Mouse (Mus musculus) CH12.LX (cell line): Measurements from ENCODE around the gene Tshz2. TPM values are rescaled to one million over a fixed set of nuclear protein-coding genes. Genes with fewer than 3 reads are reported as not detected.

Experiments
- DNase-seq: peaks from one replicate; pipeline ENCODE4 v3.0.0-alpha.2; 2013; ENCODE audit errors: extremely low read depth
- H3K27ac ChIP-seq: 2 replicates; pipeline ENCODE4 v1.5.1; 2012; ENCODE audit warnings: low read depth, mild to moderate bottlenecking, control low read depth, moderate library complexity; ENCODE audit not compliant: insufficient read depth
- H3K27me3 ChIP-seq: replicated peaks from 2 replicates; pipeline ENCODE3; 2012; ENCODE audit warnings: inconsistent platforms
- H3K36me3 ChIP-seq, 2 experiments: replicated peaks in 1 of 2; 2 replicates each; pipeline versions ENCODE3 to v1.6.1; 2012; ENCODE audit warnings: inconsistent platforms in 1 of 2, low read length in 1 of 2, mild to moderate bottlenecking in 1 of 2, mixed read lengths in 1 of 2, moderate library complexity in 1 of 2; ENCODE audit not compliant: control insufficient read depth in 1 of 2, insufficient read depth in 1 of 2
- H3K4me1 ChIP-seq, 2 experiments: 2 replicates each; pipeline ENCODE4 v1.6.1; 2012; ENCODE audit warnings: inconsistent platforms in 1 of 2, moderate library complexity in 1 of 2; ENCODE audit not compliant: insufficient read depth in 2 of 2, control insufficient read depth in 1 of 2
- H3K4me2 ChIP-seq: 2 replicates; pipeline ENCODE4 v1.6.1; 2012; ENCODE audit warnings: low read depth, mild to moderate bottlenecking, control low read depth; ENCODE audit not compliant: poor library complexity, insufficient read depth, severe bottlenecking
- H3K4me3 ChIP-seq, 3 experiments: fragments of 150-350 bp in 1 of 3; sonication (generic) in 1 of 3; replicated peaks in 1 of 3; 2 replicates each; pipeline versions ENCODE3 to v1.5.1; 2011 to 2012; ENCODE audit warnings: low read depth in 2 of 3, low read length in 2 of 3, mild to moderate bottlenecking in 2 of 3, moderate library complexity in 2 of 3, control low read depth in 1 of 3, improper control_type of control experiment in 1 of 3, inconsistent platforms in 1 of 3, mixed read lengths in 1 of 3; ENCODE audit not compliant: poor library complexity in 1 of 3
- H3K79me2 ChIP-seq: replicated peaks from 2 replicates; pipeline ENCODE4 v1.6.1; 2012; ENCODE audit warnings: mild to moderate bottlenecking, moderate library complexity; ENCODE audit not compliant: control insufficient read depth, poor library complexity, insufficient read depth, severe bottlenecking; ENCODE audit errors: extremely low read depth
- H3K9ac ChIP-seq: 2 replicates; pipeline ENCODE4 v1.6.1; 2012; ENCODE audit warnings: low read depth, mild to moderate bottlenecking, control low read depth, moderate library complexity; ENCODE audit not compliant: insufficient read depth
- H3K9me3 ChIP-seq: replicated peaks from 2 replicates; pipeline ENCODE3; 2012; ENCODE audit warnings: low read length, inconsistent platforms, mixed read lengths
- BHLHE40 ChIP-seq: IDR thresholded peaks from 2 replicates; pipeline ENCODE4 v1.6.1; 2011; ENCODE audit warnings: mild to moderate bottlenecking, low read depth, low read length, improper control_type of control experiment
- CHD1 ChIP-seq: IDR thresholded peaks from 2 replicates; pipeline ENCODE4 v1.6.1; 2012; ENCODE audit warnings: low read depth, low read length, improper control_type of control experiment, inconsistent platforms
- CHD2 ChIP-seq: IDR thresholded peaks from 2 replicates; pipeline ENCODE4 v1.6.1; 2011; ENCODE audit warnings: low read length, improper control_type of control experiment
- EP300 ChIP-seq: IDR thresholded peaks from 2 replicates; pipeline ENCODE4 v1.6.1; 2011; ENCODE audit warnings: low read length, improper control_type of control experiment
- GABPA ChIP-seq: IDR thresholded peaks from 2 replicates; pipeline ENCODE4 v1.6.1; 2012; ENCODE audit warnings: low read depth, low read length, improper control_type of control experiment, inconsistent platforms; ENCODE audit not compliant: insufficient replicate concordance
- HCFC1 ChIP-seq: IDR thresholded peaks from 2 replicates; pipeline ENCODE4 v1.6.1; 2012; ENCODE audit warnings: low read depth, mild to moderate bottlenecking, inconsistent platforms, low read length, improper control_type of control experiment
- MAFK ChIP-seq: IDR thresholded peaks from 2 replicates; pipeline ENCODE4 v1.6.1; 2011; ENCODE audit warnings: low read length, improper control_type of control experiment; ENCODE audit not compliant: insufficient replicate concordance
- MAX ChIP-seq: IDR thresholded peaks from 2 replicates; pipeline ENCODE4 v1.6.1; 2011; ENCODE audit warnings: low read length, improper control_type of control experiment
- MAZ ChIP-seq: IDR thresholded peaks from 2 replicates; pipeline ENCODE4 v1.6.1; 2012; ENCODE audit warnings: low read depth, mild to moderate bottlenecking, inconsistent platforms, low read length, improper control_type of control experiment, moderate library complexity
- MEF2A ChIP-seq: IDR thresholded peaks from 2 replicates; pipeline ENCODE4 v1.6.1; 2014; ENCODE audit warnings: low read depth, mild to moderate bottlenecking, inconsistent platforms, low read length, improper control_type of control experiment, borderline replicate concordance
- PAX5 ChIP-seq: IDR thresholded peaks from 2 replicates; pipeline ENCODE4 v1.6.1; 2012; ENCODE audit warnings: low read length, inconsistent platforms, mixed read lengths
- SIN3A ChIP-seq: IDR thresholded peaks from 2 replicates; pipeline ENCODE4 v1.6.1; 2012; ENCODE audit warnings: low read length, improper control_type of control experiment, inconsistent platforms
- UBTF ChIP-seq: IDR thresholded peaks from 2 replicates; pipeline ENCODE4 v1.6.1; 2012; ENCODE audit warnings: low read depth, mild to moderate bottlenecking, inconsistent platforms, low read length, improper control_type of control experiment, moderate library complexity
- USF1 ChIP-seq: IDR thresholded peaks from 2 replicates; pipeline ENCODE4 v1.6.1; 2014; ENCODE audit warnings: low read depth, mild to moderate bottlenecking, inconsistent platforms, low read length, improper control_type of control experiment
- ZNF384 ChIP-seq: IDR thresholded peaks from 2 replicates; pipeline ENCODE4 v1.6.1; 2012; ENCODE audit warnings: low read depth, low read length, improper control_type of control experiment, inconsistent platforms
- dilution Hi-C: fragments of 300-500 bp; cut with MboI; formaldehyde crosslinking; loops from 2 replicates; pipeline ENCODE4 v1.14.3; 2020; ENCODE audit warnings: low sequenced_read_pairs; ENCODE audit not compliant: extremely low pct_unique_long_range_greater_than_20kb, extremely low pct_ligation_motif_present
- in situ Hi-C: fragments of 300-500 bp; cut with MboI; formaldehyde crosslinking; loops from 3 replicates; pipeline ENCODE4 v1.14.3; 2019; ENCODE audit warnings: low sequenced_read_pairs, low pct_ligation_motif_present, low pct_unique_long_range_greater_than_20kb, mixed read lengths
- polyA plus RNA-seq: library from polyadenylated mRNA; unstranded; fragments of >175 nt; gene quantifications from 2 replicates; pipeline ENCODE4 v1.2.1, GENCODE M21; 2012; ENCODE audit warnings: low read depth; ENCODE audit not compliant: insufficient read length
- total RNA-seq, 2 experiments: library from RNA; depleted of rRNA; stranded (reverse); fragments of 300-350 nt in 1 of 2; fragments of >200 nt in 1 of 2; gene quantifications; 2 replicates each; pipeline ENCODE4 v1.2.3; 2012 to 2014

Tshz2 gene
- total and polyA plus RNA-seq, 3 experiments: not detected

DNA sequence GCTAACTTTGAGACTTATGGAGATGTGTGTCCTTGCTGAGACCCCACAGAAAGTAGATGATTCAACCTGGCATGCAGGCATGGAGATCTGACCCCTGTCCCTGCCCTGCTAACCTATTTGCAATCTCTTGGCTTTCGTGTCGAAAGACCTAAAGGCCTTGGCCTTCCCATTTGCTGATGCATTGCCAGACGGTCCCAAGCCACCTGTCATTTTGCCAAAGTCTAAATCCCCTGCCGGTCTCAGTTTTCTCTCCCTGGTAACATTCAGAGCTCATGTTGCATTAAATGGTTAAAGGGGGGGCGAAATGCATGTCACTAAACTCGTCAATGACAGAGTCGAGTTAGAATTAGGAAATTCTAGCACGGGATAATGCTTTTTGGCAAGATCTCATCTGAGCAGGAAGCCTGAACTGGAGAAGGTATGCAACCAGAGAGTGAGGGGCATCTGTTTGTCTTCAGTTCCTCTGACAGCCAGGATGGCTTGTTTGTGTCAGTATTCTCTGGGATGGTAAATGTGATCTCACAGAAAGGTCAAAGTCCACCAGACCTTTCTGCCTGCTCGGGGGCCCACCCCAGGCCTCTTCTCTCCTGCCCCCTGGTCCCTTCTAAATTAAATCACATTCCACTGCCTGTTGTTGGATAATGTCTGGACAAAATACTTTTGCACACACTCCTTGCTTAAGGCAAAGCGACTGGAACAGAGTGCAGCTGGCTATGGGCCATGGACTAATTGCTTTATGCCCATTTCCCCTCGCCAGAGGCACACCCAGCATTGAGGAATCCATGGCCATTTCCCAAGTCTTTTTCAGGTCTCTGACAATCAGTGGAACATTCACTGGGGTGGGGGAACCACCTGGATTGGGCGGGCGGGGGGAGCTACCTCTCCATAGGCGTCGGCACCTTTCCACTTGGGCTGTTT is 118.0 kb downstream of the Tshz2 start:
- in situ Hi-C loops: no loop called here
- Histone ChIP-seq H3K27ac (no peak overlapping the region), H3K9me3 (peaks cover 87% of the 10 kb centered on the region)

DNA sequence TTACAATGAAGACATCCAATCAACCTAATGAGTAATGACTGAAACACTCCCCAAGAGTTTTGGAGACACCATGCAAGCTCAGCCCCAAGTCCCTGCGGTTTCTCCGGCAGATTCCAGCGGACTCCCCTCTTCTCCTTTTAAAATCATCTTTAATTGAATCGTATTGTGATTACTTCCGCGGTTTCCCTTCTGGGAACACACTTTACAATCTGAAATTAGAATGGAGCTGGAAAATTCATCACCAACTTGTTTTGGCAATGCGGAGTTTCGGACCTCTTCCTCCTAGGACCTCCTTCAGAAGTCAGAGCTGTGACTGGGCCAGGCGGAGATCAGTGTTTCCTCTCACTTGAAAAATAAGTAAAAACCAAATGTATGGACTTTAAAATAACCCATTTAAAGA is 119.3 kb downstream of the Tshz2 start:
- no peak overlapping the region for H3K4me2 ChIP-seq
- in situ Hi-C loops (no loop called here), dilution Hi-C loops (no loop called here)
- H3K4me1 ChIP-seq: no peaks in the 10 kb centered on the region
- no peak overlapping the region for H3K9ac ChIP-seq
- no peaks in the 10 kb centered on the region for H3K27me3 ChIP-seq
- no peak overlapping the region for H3K27ac ChIP-seq
- H3K36me3 ChIP-seq: no peaks in the 10 kb centered on the region
- H3K79me2 ChIP-seq: no peaks in the 10 kb centered on the region
- H3K9me3 ChIP-seq: peaks cover 85% of the 10 kb centered on the region
- no peak for TF ChIP-seq GABPA
- TF ChIP-seq EP300: no peak
- TF ChIP-seq MAZ: no peak
- TF ChIP-seq UBTF: no peak
- TF ChIP-seq BHLHE40: no peak
- H3K4me3 ChIP-seq: no peak overlapping the region
- DNase-seq: no peak

More for the DNA sequence above, 118.0 kb downstream of the Tshz2 start:
- H3K27me3 ChIP-seq: no peaks in the 10 kb centered on the region
- no peaks in the 10 kb centered on the region for H3K79me2 ChIP-seq
- no peak overlapping the region for H3K4me2 ChIP-seq
- dilution Hi-C loops: no loop called here
- no peaks in the 10 kb centered on the region for H3K4me1 ChIP-seq
- H3K4me3 ChIP-seq: no peak overlapping the region
- no peak for DNase-seq
- no peak overlapping the region for H3K9ac ChIP-seq
- H3K36me3 ChIP-seq: no peaks in the 10 kb centered on the region
- TF ChIP-seq MAX (no peak), CHD1 (no peak), MEF2A (no peak), USF1 (no peak), HCFC1 (no peak), SIN3A (no peak), PAX5 (no peak), CHD2 (no peak)

DNA sequence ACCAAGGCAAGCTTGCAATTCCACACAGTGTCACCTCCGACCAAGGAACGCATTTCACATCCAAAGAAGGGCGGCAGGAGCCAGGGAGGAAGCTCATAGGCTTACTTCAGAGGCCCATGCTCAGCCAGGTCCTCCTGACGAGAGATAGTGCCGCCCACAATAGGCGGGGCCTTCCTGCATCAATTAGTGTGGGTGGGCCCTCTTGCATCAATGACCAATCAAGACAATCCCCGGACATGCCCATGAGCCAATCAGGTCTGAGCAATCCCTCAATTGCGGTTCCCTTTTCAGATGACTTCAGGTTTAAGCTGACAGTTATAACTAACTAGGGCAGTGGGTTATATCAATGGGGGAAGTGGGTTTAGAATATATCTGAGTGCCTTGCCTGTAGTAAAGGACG is 120.6 kb downstream of the Tshz2 start:
- no peak for TF ChIP-seq CHD1
- no peak for TF ChIP-seq PAX5
- TF ChIP-seq MEF2A: no peak
- TF ChIP-seq MAFK: no peak
- TF ChIP-seq ZNF384: no peak
- TF ChIP-seq USF1: no peak
- TF ChIP-seq, all 38 proteins: peak for 0
- Histone ChIP-seq H3K36me3 (no peaks in the 10 kb centered on the region), H3K4me1 (no peaks in the 10 kb centered on the region), H3K27ac (no peak overlapping the region), H3K79me2 (no peaks in the 10 kb centered on the region), H3K9ac (no peak overlapping the region), H3K4me3 (no peak overlapping the region), H3K4me2 (no peak overlapping the region), H3K9me3 (peaks cover 85% of the 10 kb centered on the region), H3K27me3 (no peaks in the 10 kb centered on the region)
- in situ Hi-C loops (no loop called here), dilution Hi-C loops (no loop called here)
- no peak for DNase-seq
